Mouse (Mus musculus): ENCODE data around the gene Selenof.
A peak's percentile ranks its signal among the peaks of the same experiment; 100 is the strongest.

DNA sequence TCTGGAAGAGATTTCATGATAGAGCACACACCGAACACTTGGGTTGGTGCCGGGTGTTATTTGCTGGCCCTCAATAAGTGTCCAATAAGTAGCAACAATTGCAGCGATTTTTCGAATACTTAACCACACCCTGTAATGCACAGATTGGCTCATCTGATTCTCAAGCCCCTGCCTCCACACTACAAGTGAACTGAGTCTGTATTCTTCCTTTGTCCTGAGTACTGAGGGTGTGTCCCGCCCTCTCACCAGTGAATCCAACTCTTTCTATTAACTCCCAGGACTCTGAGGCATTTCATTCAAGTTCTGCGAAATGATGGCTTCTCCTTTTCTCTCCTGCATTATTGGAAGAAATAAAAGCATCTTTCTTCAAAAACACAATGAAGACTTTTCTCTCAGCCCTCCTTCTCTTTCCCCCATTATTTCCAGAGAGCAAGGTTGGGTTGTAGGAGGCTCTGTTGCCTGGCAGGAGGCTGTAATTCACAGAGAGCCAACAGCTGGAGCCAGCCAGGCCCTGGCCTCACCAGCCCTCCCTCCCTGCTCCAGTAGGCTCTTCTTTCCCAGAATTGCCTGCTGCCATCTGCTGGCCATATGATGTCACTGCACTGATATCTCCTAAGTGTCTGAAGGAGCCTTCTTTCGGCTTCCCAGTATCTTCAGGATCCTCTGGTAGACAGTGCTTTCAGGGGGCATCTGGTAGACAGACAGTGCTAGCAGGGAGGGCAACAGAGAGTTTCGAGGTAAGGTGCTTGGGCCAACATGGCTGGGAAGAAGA, 46.7 kb downstream of the Selenof start:
- TF ChIP-seq POLR2A (IDR thresholded peaks at IDR 0.05; ENCODE audit: insufficient read depth, low read depth, low read length) (no peak), CTCF (IDR thresholded peaks at IDR 0.05; ENCODE audit: insufficient read depth, low read depth, low read length) (peak; percentile 66)

All from olfactory bulb, adult 2 months (tissue).